Mouse (Mus musculus) liver, embryonic 14.5 days (tissue): Measurements from ENCODE around the gene Mmel1. TPM values are rescaled to one million over a fixed set of nuclear protein-coding genes. Genes with fewer than 3 reads are reported as not detected.

ENCODE experiments used
- ATAC-seq: fragments of 200-750 bp; cut with Nextera tagmentation; 2 replicates; pipeline ENCODE4 v1.8.0; 2017; ENCODE audit warnings: moderate number of reproducible peaks, mild to moderate bottlenecking, moderate library complexity; ENCODE audit not compliant: insufficient read depth
- DNase-seq, 3 experiments: peaks; one replicate each; pipeline ENCODE4 v3.0.0-alpha.2; 2012 to 2013; ENCODE audit warnings: low read depth in 3 of 3, low spot score in 3 of 3
- H3K27ac ChIP-seq: fragments of 300-500 bp; sonication (generic); 2 replicates; pipeline ENCODE4 v1.5.1; 2014; ENCODE audit warnings: moderate library complexity, mild to moderate bottlenecking, control low read depth, inconsistent platforms
- H3K27me3 ChIP-seq: fragments of 300-500 bp; sonication (generic); 2 replicates; pipeline ENCODE4 v1.6.1; 2014; ENCODE audit warnings: mild to moderate bottlenecking, low read length, moderate library complexity; ENCODE audit not compliant: control insufficient read depth, insufficient read depth
- H3K36me3 ChIP-seq: fragments of 300-500 bp; sonication (generic); replicated peaks from 2 replicates; pipeline ENCODE4 v1.6.1; 2014; ENCODE audit warnings: low read depth; ENCODE audit not compliant: control insufficient read depth, insufficient read depth
- H3K4me1 ChIP-seq, 2 experiments: fragments of 200-500 bp in 1 of 2; fragments of 300-500 bp in 1 of 2; sonication (generic) in 1 of 2; replicated peaks; 2 replicates each; pipeline ENCODE4 v1.6.1; 2012 to 2014; ENCODE audit warnings: antibody characterized with exemption in 1 of 2, inconsistent platforms in 1 of 2, low read length in 1 of 2; ENCODE audit not compliant: control insufficient read depth in 2 of 2, insufficient read depth in 2 of 2
- H3K4me2 ChIP-seq: fragments of 300-500 bp; sonication (generic); 2 replicates; pipeline ENCODE4 v1.6.1; 2014; ENCODE audit warnings: low read depth, mild to moderate bottlenecking, control low read depth, moderate library complexity
- H3K4me3 ChIP-seq, 2 experiments: fragments of 200-500 bp in 1 of 2; fragments of 300-500 bp in 1 of 2; sonication (generic) in 1 of 2; 2 replicates each; pipeline ENCODE4 v1.5.1; 2012 to 2014; ENCODE audit warnings: low read depth in 2 of 2, low read length in 2 of 2, mild to moderate bottlenecking in 2 of 2, control low read depth in 1 of 2, inconsistent platforms in 1 of 2, moderate library complexity in 1 of 2; ENCODE audit not compliant: insufficient read depth in 1 of 2
- H3K9ac ChIP-seq: fragments of 300-500 bp; sonication (generic); replicated peaks from 2 replicates; pipeline ENCODE4 v1.6.1; 2014; ENCODE audit warnings: mild to moderate bottlenecking, control low read depth, moderate library complexity
- H3K9me3 ChIP-seq: fragments of 300-500 bp; sonication (generic); 2 replicates; pipeline ENCODE4 v1.6.1; 2016; ENCODE audit warnings: low read length, mixed read lengths; ENCODE audit not compliant: control insufficient read depth
- CTCF ChIP-seq: IDR thresholded peaks from 2 replicates; pipeline ENCODE4 v1.5.1; 2016; ENCODE audit warnings: antibody characterized with exemption, low read depth, control low read depth
- EP300 ChIP-seq: IDR thresholded peaks from 2 replicates; pipeline ENCODE4 v1.6.1; 2016; ENCODE audit warnings: antibody characterized with exemption, low read depth
- WGBS: fragments of 180-500 bp; shearing (Covaris S2); extraction: QIAGEN DNeasy Blood & Tissue Kit; methylation state at CpG from one replicate; pipeline ENCODE4 v1.1.7; 2014; ENCODE audit not compliant: insufficient replicate concordance; 5-methylcytosine and 5-hydroxymethylcytosine counted together
- polyA plus RNA-seq, 2 experiments: library from polyadenylated mRNA; depleted of rRNA in 1 of 2; stranded (reverse) in 1 of 2; unstranded in 1 of 2; fragments of >200 nt; fragmentation: Nextera tagmentation in 1 of 2; extraction: Ambion mirVana in 1 of 2; gene quantifications; 2 replicates each; pipeline versions ENCODE4 v1.2.1 to v1.2.3; 2012 to 2014

The Mmel1 gene
- polyA plus RNA-seq, 2 experiments = 2.4 to 2.7 TPM

DNA sequence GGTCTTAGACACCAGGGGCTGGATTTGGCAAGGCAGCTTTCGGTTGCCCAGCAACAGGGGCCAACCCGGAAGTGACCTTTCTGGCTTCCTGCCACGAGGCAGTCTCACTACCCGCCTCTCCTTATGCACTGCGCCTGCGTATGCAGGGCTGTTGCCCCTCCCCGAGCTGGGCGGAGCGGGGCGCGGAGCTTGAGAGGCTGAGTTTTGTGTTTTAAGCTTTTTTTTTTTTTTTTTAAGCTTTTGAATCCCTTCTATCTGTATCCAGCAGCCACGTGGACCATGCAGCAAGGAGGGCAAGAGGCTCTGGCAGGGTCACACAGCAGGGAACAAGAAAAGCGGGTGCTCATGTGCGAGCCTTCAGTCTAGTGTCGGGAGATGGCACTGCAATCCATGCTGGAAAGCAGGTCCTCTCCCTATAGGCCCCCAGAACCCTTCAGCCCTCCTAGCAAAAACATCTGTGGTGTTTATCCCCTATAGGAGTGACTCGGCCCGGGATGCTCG, 5.1 kb upstream of the Mmel1 start:
- ATAC-seq = peak; percentile 77
- Histone ChIP-seq H3K4me2 (peak overlapping the region; percentile 68), H3K9me3 (no peaks in the 10 kb centered on the region), H3K4me3 (peak overlapping the region; percentile 43 to 52; a peak in 3 of 4 replicates), H3K9ac (peak overlapping the region; percentile 37), H3K4me1 (no peaks in the 10 kb centered on the region; a peak in 1 of 4 replicates), H3K36me3 (no peaks in the 10 kb centered on the region), H3K27me3 (no peaks in the 10 kb centered on the region), H3K27ac (no peak overlapping the region)
- peak; percentile 59 to 66 (median 64) for DNase-seq
- WGBS = 2% methylated on average over 18 of the region's 18 CpGs
- no peak for TF ChIP-seq EP300
- peak; percentile 43 for TF ChIP-seq CTCF

- TF ChIP-seq CTCF (no peak), EP300 (no peak)
- no peaks in the 10 kb centered on the region for H3K27me3 ChIP-seq
- no peaks in the 10 kb centered on the region; a peak in 1 of 4 replicates for H3K4me1 ChIP-seq
- ATAC-seq = no peak
- H3K4me3 ChIP-seq = no peak overlapping the region
- no peak for DNase-seq
- no peaks in the 10 kb centered on the region for H3K9me3 ChIP-seq
- H3K4me2 ChIP-seq = peak overlapping the region; percentile 68
- 75% methylated on average over 18 of the region's 18 CpGs for WGBS
- H3K9ac ChIP-seq = no peak overlapping the region; the same call in 1 of the 2 replicates
- no peaks in the 10 kb centered on the region for H3K36me3 ChIP-seq
- H3K27ac ChIP-seq = no peak overlapping the region
Observed at GRCm38 (mm10) chr4:154864961-154865760, 4.2 kb upstream of the Mmel1 start.

DNA sequence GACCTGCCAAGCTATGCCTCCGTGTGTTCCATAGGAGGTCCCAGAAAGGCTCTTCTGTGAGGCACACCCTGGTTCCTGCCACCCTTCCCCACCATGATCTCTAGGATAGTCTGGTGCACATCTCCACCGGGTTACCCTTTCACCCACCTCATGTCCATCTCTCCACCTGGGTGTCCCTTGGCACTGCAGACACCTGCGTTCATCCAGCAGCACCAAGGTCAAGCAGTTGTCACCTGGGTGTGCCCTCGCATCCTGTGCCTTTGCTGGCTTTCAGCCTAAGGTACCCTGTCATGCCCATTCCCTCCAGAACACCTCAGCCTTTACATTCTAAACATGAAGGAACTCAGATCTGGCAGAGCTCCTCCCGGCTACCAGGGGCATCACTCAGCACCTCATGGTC, 3.0 kb upstream of the Mmel1 start:
- H3K27ac ChIP-seq = no peak overlapping the region

GRCm38 (mm10) chr4:154867257-154867656, 2.1 kb upstream of the Mmel1 start:
- H3K36me3 ChIP-seq = no peaks in the 10 kb centered on the region
- H3K9ac ChIP-seq = no peak overlapping the region
- no peak overlapping the region for H3K27ac ChIP-seq
- TF ChIP-seq CTCF = no peak
- no peak for TF ChIP-seq EP300
- H3K4me1 ChIP-seq = no peaks in the 10 kb centered on the region; a peak in 1 of 4 replicates
- ATAC-seq (no peak), DNase-seq (no peak)
- H3K27me3 ChIP-seq = no peaks in the 10 kb centered on the region
- H3K4me3 ChIP-seq = no peak overlapping the region
- no peaks in the 10 kb centered on the region for H3K9me3 ChIP-seq
- no peak overlapping the region for H3K4me2 ChIP-seq
- 60% methylated on average over 6 of the region's 6 CpGs for WGBS

More for the DNA sequence above, 3.0 kb upstream of the Mmel1 start:
- DNase-seq (no peak), ATAC-seq (no peak)
- Histone ChIP-seq H3K36me3 (no peaks in the 10 kb centered on the region), H3K27me3 (no peaks in the 10 kb centered on the region), H3K4me3 (no peak overlapping the region), H3K9me3 (no peaks in the 10 kb centered on the region), H3K4me1 (no peaks in the 10 kb centered on the region; a peak in 1 of 4 replicates), H3K9ac (no peak overlapping the region), H3K4me2 (no peak overlapping the region)
- TF ChIP-seq EP300 (no peak), CTCF (no peak)
- WGBS = 69% methylated on average over 5 of the region's 5 CpGs

DNA sequence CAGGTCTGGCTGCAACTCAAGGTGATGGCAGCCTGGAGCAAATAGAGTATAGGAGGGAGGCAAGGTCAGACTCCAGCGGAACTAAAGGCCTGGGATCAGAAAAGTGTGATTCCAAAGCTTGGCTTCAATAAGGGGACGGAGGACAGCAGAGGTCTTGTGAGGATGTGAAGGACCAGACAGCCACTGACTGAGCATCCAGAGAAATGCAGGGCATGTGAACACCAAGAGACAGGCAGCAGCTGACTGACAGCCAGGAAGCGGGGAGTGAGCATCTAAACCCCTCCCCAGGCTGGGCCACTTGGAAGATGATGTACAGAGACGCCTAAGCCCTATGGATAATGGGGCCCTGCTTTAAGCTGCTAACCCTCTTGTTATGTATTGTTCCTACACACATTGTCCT, 1.3 kb downstream of the Mmel1 start:
- Histone ChIP-seq H3K36me3 (no peaks in the 10 kb centered on the region), H3K27me3 (no peaks in the 10 kb centered on the region)
- WGBS = 58% methylated on average over 4 of the region's 4 CpGs

More for the DNA sequence above, 1.3 kb downstream of the Mmel1 start:
- Histone ChIP-seq H3K4me1 (no peaks in the 10 kb centered on the region), H3K4me2 (no peak overlapping the region), H3K9me3 (no peaks in the 10 kb centered on the region), H3K27ac (no peak overlapping the region), H3K9ac (no peak overlapping the region), H3K4me3 (no peak overlapping the region)
- no peak for DNase-seq
- no peak for ATAC-seq
- TF ChIP-seq CTCF (no peak), EP300 (no peak)
